Mouse (Mus musculus) stomach, embryonic 16.5 days (tissue): Measurements from ENCODE around the gene Fmo5. TPM values are rescaled to one million over a fixed set of nuclear protein-coding genes. Genes with fewer than 3 reads are reported as not detected.
A peak's percentile ranks its signal among the peaks of the same experiment; 100 is the strongest.

Experiments
- ATAC-seq: fragments of 200-750 bp; cut with Nextera tagmentation; 2 replicates; pipeline ENCODE4 v1.8.0; 2017; ENCODE audit warnings: moderate number of reproducible peaks, moderate TSS enrichment; ENCODE audit not compliant: insufficient read depth, low FRiP score
- H3K27ac ChIP-seq: fragments of 300-500 bp; sonication (generic); 2 replicates; pipeline ENCODE4 v1.5.1; 2014; ENCODE audit warnings: low read length
- H3K27me3 ChIP-seq: fragments of 300-500 bp; sonication (generic); 2 replicates; pipeline ENCODE4 v1.6.1; 2014; ENCODE audit warnings: low read length, control low read depth, mixed read lengths; ENCODE audit not compliant: control insufficient read depth, insufficient read depth
- H3K36me3 ChIP-seq: fragments of 300-500 bp; sonication (generic); 2 replicates; pipeline ENCODE4 v1.6.1; 2014; ENCODE audit warnings: low read length; ENCODE audit not compliant: control insufficient read depth, insufficient read depth
- H3K4me1 ChIP-seq: fragments of 300-500 bp; sonication (generic); 2 replicates; pipeline ENCODE4 v1.6.1; 2014; ENCODE audit warnings: low read length, control low read depth, mixed read lengths; ENCODE audit not compliant: control insufficient read depth, insufficient read depth
- H3K4me2 ChIP-seq: fragments of 300-500 bp; sonication (generic); 2 replicates; pipeline ENCODE4 v1.6.1; 2014; ENCODE audit warnings: low read depth, low read length, mixed read lengths
- H3K4me3 ChIP-seq: fragments of 300-500 bp; sonication (generic); replicated peaks from 2 replicates; pipeline ENCODE4 v1.5.1; 2014; ENCODE audit warnings: mild to moderate bottlenecking, low read length
- H3K9ac ChIP-seq: fragments of 300-500 bp; sonication (generic); 2 replicates; pipeline ENCODE4 v1.6.1; 2014; ENCODE audit warnings: low read length
- H3K9me3 ChIP-seq: fragments of 300-500 bp; sonication (generic); replicated peaks from 2 replicates; pipeline ENCODE4 v1.6.1; 2016; ENCODE audit warnings: low read length, control low read depth; ENCODE audit not compliant: control insufficient read depth
- WGBS: fragments of 180-500 bp; shearing (Covaris S2); extraction: QIAGEN DNeasy Blood & Tissue Kit; methylation state at CpG from one replicate; pipeline ENCODE4 v1.1.7; 2014; 5-methylcytosine and 5-hydroxymethylcytosine counted together
- polyA plus RNA-seq: library from polyadenylated mRNA; unstranded; fragments of >200 nt; fragmentation: Nextera tagmentation; extraction: Ambion mirVana; gene quantifications from 2 replicates; pipeline ENCODE4 v1.2.1, GENCODE M21; 2015

The Fmo5 gene
- polyA plus RNA-seq, 1 experiment from 2014 or later = 10.4 TPM

DNA sequence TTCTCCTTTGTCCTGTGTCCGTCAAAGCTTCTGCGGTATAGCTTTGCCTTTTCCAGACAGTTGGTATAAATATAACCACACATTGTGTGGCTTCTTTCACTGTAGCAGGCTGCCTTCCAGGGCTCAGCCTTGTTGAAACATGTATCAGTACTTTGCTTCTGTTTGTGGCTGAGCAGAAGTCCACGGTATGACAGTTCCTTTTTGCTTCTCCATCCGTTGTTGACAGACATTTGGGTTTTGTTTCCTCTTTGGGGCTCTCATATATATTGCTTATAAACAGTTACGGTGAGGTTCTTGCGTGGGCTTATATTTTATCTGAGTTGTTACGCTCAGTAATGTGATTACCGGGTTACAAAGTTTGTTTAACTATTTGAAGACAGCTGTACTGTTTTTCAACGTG is 36.9 kb downstream of the Fmo5 start:
- no peaks in the 10 kb centered on the region for H3K9me3 ChIP-seq
- H3K27ac ChIP-seq = no peak overlapping the region; the same call in 1 of the 2 replicates
- H3K4me2 ChIP-seq = no peak overlapping the region
- peaks cover 2% of the 10 kb centered on the region; the same call in 1 of the 2 replicates for H3K4me1 ChIP-seq
- no peak overlapping the region for H3K9ac ChIP-seq
- H3K36me3 ChIP-seq = 0 out of 2 replicates have a peak, but pooled peaks cover 3% of the 10 kb centered on the region
- no peaks in the 10 kb centered on the region for H3K27me3 ChIP-seq
- no peak for ATAC-seq
- 54% methylated on average over 9 of the region's 9 CpGs for WGBS
- no peak overlapping the region for H3K4me3 ChIP-seq

DNA sequence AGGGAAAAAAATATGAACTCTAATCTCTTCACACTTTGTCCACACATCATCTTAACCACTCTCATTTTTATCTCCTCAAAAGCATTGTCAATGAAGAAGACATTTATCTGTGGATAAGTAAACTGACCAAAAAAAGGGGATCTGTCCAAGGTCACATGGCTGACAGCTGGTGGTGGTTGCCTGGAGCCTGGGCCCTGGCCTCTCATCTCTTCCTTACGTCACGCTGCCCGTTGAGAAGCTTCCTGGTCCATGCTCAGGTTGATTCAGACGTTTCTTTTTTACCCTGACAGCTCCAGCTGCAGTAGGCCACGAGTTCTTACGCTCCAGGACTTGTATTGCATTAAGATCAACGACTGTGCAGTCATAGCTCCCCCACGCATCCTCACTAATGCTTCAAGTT is 37.5 kb downstream of the Fmo5 start:
- Histone ChIP-seq H3K9ac (no peak overlapping the region), H3K36me3 (0 out of 2 replicates have a peak, but pooled peaks cover 3% of the 10 kb centered on the region), H3K27me3 (no peaks in the 10 kb centered on the region), H3K4me3 (no peak overlapping the region), H3K4me1 (peaks cover 2% of the 10 kb centered on the region; the same call in 1 of the 2 replicates), H3K27ac (no peak overlapping the region), H3K4me2 (no peak overlapping the region), H3K9me3 (no peaks in the 10 kb centered on the region)
- ATAC-seq = no peak
- WGBS = 60% methylated on average over 8 of the region's 8 CpGs

DNA sequence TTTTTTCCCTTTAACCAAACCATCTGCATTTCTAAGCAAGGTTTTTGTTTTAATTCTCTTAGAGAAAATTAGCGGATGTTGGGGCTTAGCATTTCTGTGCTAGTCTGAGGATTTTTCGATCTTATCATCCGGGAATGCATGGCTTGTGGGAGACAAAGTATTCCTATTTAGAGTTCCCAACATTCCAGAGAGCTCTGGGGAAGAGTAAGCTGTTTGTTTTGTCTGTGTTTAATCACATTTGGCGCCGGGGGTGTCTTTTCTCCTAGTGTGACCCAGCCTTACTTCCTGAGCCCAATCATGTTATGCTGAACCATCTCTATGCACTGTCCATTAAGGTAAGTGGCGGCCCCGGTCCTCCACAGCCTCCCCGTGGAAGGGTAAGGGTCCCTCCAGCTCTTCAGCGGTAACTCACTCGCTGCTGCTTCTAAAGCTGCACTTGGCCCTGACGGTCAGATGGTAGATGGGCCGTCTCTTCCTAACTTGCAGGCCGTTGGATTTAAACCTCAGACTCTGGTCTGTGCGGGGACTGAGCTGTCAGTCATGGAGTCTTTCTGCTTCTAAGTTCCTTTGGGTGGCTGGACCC is 38.6 kb downstream of the Fmo5 start:
- WGBS = 64% methylated on average over 14 of the region's 14 CpGs
- Histone ChIP-seq H3K9ac (no peak overlapping the region), H3K4me1 (0 out of 2 replicates have a peak, but pooled peaks cover 2% of the 10 kb centered on the region), H3K36me3 (peaks cover 3% of the 10 kb centered on the region; the same call in 1 of the 2 replicates), H3K4me2 (no peak overlapping the region), H3K9me3 (no peaks in the 10 kb centered on the region), H3K27ac (no peak overlapping the region), H3K27me3 (no peaks in the 10 kb centered on the region), H3K4me3 (no peak overlapping the region)
- ATAC-seq = no peak

GRCm38 (mm10) chr3:97674644-97675110 is 46.1 kb downstream of the Fmo5 start, which contains the start of gene Gm17651:
Gene Gm17651, minus strand, starts transcription at chr3:97674694.
- Histone ChIP-seq H3K36me3 (no peaks in the 10 kb centered on the region; the same call in 1 of the 2 replicates), H3K4me2 (no peak within 1 kb of the TSS), H3K4me3 (no peak within 1 kb of the TSS), H3K4me1 (no peaks in the 10 kb centered on the region), H3K27me3 (no peaks in the 10 kb centered on the region), H3K9ac (no peak within 1 kb of the TSS), H3K27ac (no peak within 1 kb of the TSS), H3K9me3 (no peaks in the 10 kb centered on the region)
- WGBS = 81% methylated on average over 7 of the region's 7 CpGs
- no peak for ATAC-seq

GRCm38 (mm10) chr3:97676126-97676525 is 47.5 kb downstream of the Fmo5 start:
- Histone ChIP-seq H3K9ac (no peak overlapping the region), H3K36me3 (no peaks in the 10 kb centered on the region; the same call in 1 of the 2 replicates), H3K27me3 (no peaks in the 10 kb centered on the region), H3K4me3 (no peak overlapping the region), H3K4me1 (no peaks in the 10 kb centered on the region), H3K4me2 (no peak overlapping the region), H3K27ac (no peak overlapping the region), H3K9me3 (no peaks in the 10 kb centered on the region)
- ATAC-seq = no peak
- 94% methylated on average over 3 of the region's 3 CpGs for WGBS

DNA sequence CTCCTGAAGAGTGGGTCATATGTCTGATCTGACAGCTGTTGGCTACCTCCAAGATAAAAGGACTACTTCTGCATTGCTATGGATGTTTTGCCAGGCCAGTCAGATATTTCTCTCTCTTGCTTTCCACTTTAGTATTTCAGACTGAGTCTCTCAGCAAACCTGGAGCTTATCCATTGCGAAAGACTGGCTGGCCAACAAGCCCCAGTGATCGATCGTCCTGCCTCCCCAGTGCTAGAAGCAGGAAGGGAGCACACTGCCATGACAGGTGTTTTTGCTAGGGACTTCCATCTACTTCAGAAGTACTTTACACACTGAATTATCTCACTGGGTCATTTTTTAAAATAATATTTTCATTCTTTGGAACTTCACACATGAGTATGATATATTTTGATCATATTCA is 49.8 kb downstream of the Fmo5 start:
- H3K9ac ChIP-seq = no peak overlapping the region
- H3K4me3 ChIP-seq = no peak overlapping the region
- H3K27me3 ChIP-seq = no peaks in the 10 kb centered on the region
- no peaks in the 10 kb centered on the region for H3K9me3 ChIP-seq
- H3K4me2 ChIP-seq = no peak overlapping the region
- peaks cover 3% of the 10 kb centered on the region; the same call in 1 of the 2 replicates for H3K4me1 ChIP-seq
- no peaks in the 10 kb centered on the region for H3K36me3 ChIP-seq
- H3K27ac ChIP-seq = no peak overlapping the region
- 82% methylated on average over 3 of the region's 3 CpGs for WGBS
- ATAC-seq = no peak

GRCm38 (mm10) chr3:97680631-97681320 is 52.2 kb downstream of the Fmo5 start:
- ATAC-seq = peak; percentile 78; the same call in 1 of the 2 replicates
- WGBS = 5% methylated on average over 28 of the region's 28 CpGs
- Histone ChIP-seq H3K36me3 (no peaks in the 10 kb centered on the region), H3K4me1 (peaks cover 9% of the 10 kb centered on the region; the same call in 1 of the 2 replicates), H3K9me3 (no peaks in the 10 kb centered on the region), H3K27ac (no peak overlapping the region), H3K9ac (peak overlapping the region; percentile 71), H3K27me3 (no peaks in the 10 kb centered on the region), H3K4me3 (peak overlapping the region; percentile 48), H3K4me2 (peak overlapping the region; percentile 93)

DNA sequence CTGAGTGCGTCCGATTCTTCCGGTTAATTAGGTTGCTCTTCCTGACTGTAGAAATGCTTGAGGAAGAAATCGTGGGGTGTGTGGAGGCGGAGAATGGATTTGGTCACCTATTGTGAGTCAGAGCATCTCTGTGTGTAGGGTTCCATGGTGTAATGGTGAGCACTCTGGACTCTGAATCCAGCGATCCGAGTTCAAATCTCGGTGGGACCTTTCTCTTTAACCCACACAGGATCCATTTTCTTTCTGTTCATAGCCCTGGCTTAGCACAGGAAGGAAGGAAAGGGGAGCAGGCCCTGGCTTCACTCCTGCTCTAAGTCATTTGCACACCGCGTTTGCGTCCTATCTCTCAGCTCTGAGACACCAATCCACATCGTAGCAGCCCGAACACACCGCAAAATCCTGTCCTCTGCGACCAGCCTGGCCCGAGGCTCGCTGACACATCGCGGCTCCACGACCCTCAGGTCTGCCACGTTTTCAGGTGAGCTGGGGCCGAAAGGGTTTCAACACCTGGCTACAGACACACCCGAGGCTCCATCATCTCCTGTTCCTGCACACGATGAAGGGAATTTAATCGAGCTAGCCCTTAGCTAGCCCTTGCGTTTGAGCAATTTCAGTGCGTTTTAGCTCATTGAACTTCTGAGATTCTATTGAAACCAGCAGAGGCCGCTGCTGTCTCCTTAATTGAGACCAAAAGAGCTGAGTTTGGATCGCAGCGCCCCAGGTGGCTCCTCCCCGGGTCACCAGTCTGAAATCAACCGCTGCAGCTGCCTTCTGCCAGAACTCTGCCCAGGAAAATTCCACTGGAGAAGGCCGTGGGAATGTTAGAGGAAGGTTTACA is 52.9 kb downstream of the Fmo5 start:
- H3K4me3 ChIP-seq = peak overlapping the region; percentile 48
- H3K27me3 ChIP-seq = no peaks in the 10 kb centered on the region
- H3K4me1 ChIP-seq = peaks cover 9% of the 10 kb centered on the region; the same call in 1 of the 2 replicates
- H3K27ac ChIP-seq = no peak overlapping the region
- H3K4me2 ChIP-seq = peak overlapping the region; percentile 93
- H3K9me3 ChIP-seq = no peaks in the 10 kb centered on the region
- peak overlapping the region; percentile 71 for H3K9ac ChIP-seq
- no peaks in the 10 kb centered on the region for H3K36me3 ChIP-seq
- ATAC-seq = peak; percentile 22; the same call in 1 of the 2 replicates
- WGBS = 1% methylated on average over 33 of the region's 33 CpGs
